Mouse (Mus musculus) lung, embryonic 16.5 days (tissue): ENCODE results near the gene Grid2. TPM values are rescaled to one million over a fixed set of nuclear protein-coding genes. Genes with fewer than 3 reads are reported as not detected.

Source experiments
- ATAC-seq: fragments of 200-750 bp; cut with Nextera tagmentation; 2 replicates; pipeline ENCODE4 v1.8.0; 2017; ENCODE audit warnings: low read depth, mild to moderate bottlenecking, moderate library complexity
- H3K27ac ChIP-seq: fragments of 300-500 bp; sonication (generic); 2 replicates; pipeline ENCODE4 v1.5.1; 2014; ENCODE audit warnings: mild to moderate bottlenecking, control low read depth, low read length
- H3K27me3 ChIP-seq: fragments of 300-500 bp; sonication (generic); 2 replicates; pipeline ENCODE4 v1.6.1; 2014; ENCODE audit warnings: low read depth, low read length, mixed read lengths; ENCODE audit not compliant: control insufficient read depth, insufficient read depth
- H3K36me3 ChIP-seq: fragments of 300-500 bp; sonication (generic); 2 replicates; pipeline ENCODE4 v1.6.1; 2014; ENCODE audit warnings: low read length; ENCODE audit not compliant: control insufficient read depth, insufficient read depth
- H3K4me1 ChIP-seq: fragments of 300-500 bp; sonication (generic); replicated peaks from 2 replicates; pipeline ENCODE4 v1.6.1; 2014; ENCODE audit warnings: low read length, mixed read lengths; ENCODE audit not compliant: control insufficient read depth, insufficient read depth
- H3K4me2 ChIP-seq: fragments of 300-500 bp; sonication (generic); 2 replicates; pipeline ENCODE4 v1.6.1; 2014; ENCODE audit warnings: low read depth, low read length, control low read depth
- H3K4me3 ChIP-seq: fragments of 300-500 bp; sonication (generic); 2 replicates; pipeline ENCODE4 v1.5.1; 2014; ENCODE audit warnings: mild to moderate bottlenecking, low read length, control low read depth
- H3K9ac ChIP-seq: fragments of 300-500 bp; sonication (generic); 2 replicates; pipeline ENCODE4 v1.6.1; 2014; ENCODE audit warnings: low read length, control low read depth
- H3K9me3 ChIP-seq: fragments of 300-500 bp; sonication (generic); 2 replicates; pipeline ENCODE4 v1.6.1; 2016; ENCODE audit warnings: low read length; ENCODE audit not compliant: control insufficient read depth
- WGBS: fragments of 180-500 bp; shearing (Covaris S2); extraction: QIAGEN DNeasy Blood & Tissue Kit; methylation state at CpG from one replicate; pipeline ENCODE4 v1.1.7; 2014; 5-methylcytosine and 5-hydroxymethylcytosine counted together
- polyA plus RNA-seq: library from polyadenylated mRNA; unstranded; fragments of >200 nt; fragmentation: Nextera tagmentation; extraction: Ambion mirVana; gene quantifications from 2 replicates; pipeline ENCODE4 v1.2.1, GENCODE M21; 2015

Grid2 gene
- polyA plus RNA-seq, 1 experiment from 2014 or later: 1.1 TPM

GRCm38 (mm10) chr6:63381061-63381611 is 125.5 kb downstream of the Grid2 start:
- Histone ChIP-seq H3K27me3 (no peaks in the 10 kb centered on the region), H3K36me3 (no peaks in the 10 kb centered on the region), H3K4me3 (no peak overlapping the region), H3K27ac (no peak overlapping the region), H3K9me3 (no peaks in the 10 kb centered on the region), H3K4me1 (no peaks in the 10 kb centered on the region), H3K9ac (no peak overlapping the region), H3K4me2 (no peak overlapping the region)
- ATAC-seq: no peak
- WGBS: 78% methylated on average over 1 of the region's 1 CpGs

- H3K36me3 ChIP-seq: no peaks in the 10 kb centered on the region
- H3K27ac ChIP-seq: no peak overlapping the region
- WGBS: 79% methylated on average over 3 of the region's 3 CpGs
- no peaks in the 10 kb centered on the region for H3K4me1 ChIP-seq
- no peaks in the 10 kb centered on the region for H3K27me3 ChIP-seq
- H3K9me3 ChIP-seq: no peaks in the 10 kb centered on the region
- no peak overlapping the region for H3K4me3 ChIP-seq
- ATAC-seq: no peak
- H3K4me2 ChIP-seq: no peak overlapping the region
- H3K9ac ChIP-seq: no peak overlapping the region
These were observed 146.0 kb downstream of the Grid2 start for GRCm38 (mm10) chr6:63401698-63402097.

GRCm38 (mm10) chr6:63417534-63417933 is 161.9 kb downstream of the Grid2 start:
- Histone ChIP-seq H3K9me3 (no peaks in the 10 kb centered on the region), H3K4me1 (no peaks in the 10 kb centered on the region), H3K36me3 (no peaks in the 10 kb centered on the region), H3K27ac (no peak overlapping the region), H3K27me3 (no peaks in the 10 kb centered on the region), H3K9ac (no peak overlapping the region), H3K4me2 (no peak overlapping the region), H3K4me3 (no peak overlapping the region)
- WGBS: 80% methylated on average over 1 of the region's 1 CpGs
- ATAC-seq: no peak

GRCm38 (mm10) chr6:63432751-63433150 is 177.1 kb downstream of the Grid2 start:
- Histone ChIP-seq H3K4me1 (no peaks in the 10 kb centered on the region), H3K27me3 (no peaks in the 10 kb centered on the region), H3K27ac (no peak overlapping the region), H3K4me2 (no peak overlapping the region), H3K4me3 (no peak overlapping the region), H3K36me3 (no peaks in the 10 kb centered on the region), H3K9me3 (no peaks in the 10 kb centered on the region), H3K9ac (no peak overlapping the region)
- 79% methylated on average over 2 of the region's 2 CpGs for WGBS
- ATAC-seq: no peak

- no peak overlapping the region for H3K9ac ChIP-seq
- ATAC-seq: peak; percentile 56; the same call in 1 of the 2 replicates
- H3K27me3 ChIP-seq: no peaks in the 10 kb centered on the region
- 60% methylated on average over 2 of the region's 2 CpGs for WGBS
- H3K36me3 ChIP-seq: no peaks in the 10 kb centered on the region
- H3K4me1 ChIP-seq: no peaks in the 10 kb centered on the region
- no peak overlapping the region for H3K4me2 ChIP-seq
- no peak overlapping the region for H3K4me3 ChIP-seq
- H3K27ac ChIP-seq: peak overlapping the region; percentile 7; the same call in 1 of the 2 replicates
- no peaks in the 10 kb centered on the region for H3K9me3 ChIP-seq
These were observed 192.5 kb downstream of the Grid2 start for GRCm38 (mm10) chr6:63448175-63448574.

GRCm38 (mm10) chr6:63482141-63482540 is 226.5 kb downstream of the Grid2 start:
- Histone ChIP-seq H3K9ac (no peak overlapping the region), H3K9me3 (no peaks in the 10 kb centered on the region), H3K36me3 (no peaks in the 10 kb centered on the region), H3K4me1 (no peaks in the 10 kb centered on the region), H3K27me3 (no peaks in the 10 kb centered on the region), H3K27ac (no peak overlapping the region), H3K4me2 (no peak overlapping the region), H3K4me3 (no peak overlapping the region)
- WGBS: 48% methylated on average over 1 of the region's 1 CpGs
- ATAC-seq: no peak

- H3K4me1 ChIP-seq: no peaks in the 10 kb centered on the region
- 78% methylated on average over 1 of the region's 1 CpGs for WGBS
These were observed 259.3 kb downstream of the Grid2 start for GRCm38 (mm10) chr6:63515016-63515415.

GRCm38 (mm10) chr6:63515957-63516356 is 260.3 kb downstream of the Grid2 start:
- ATAC-seq: no peak
- WGBS: 71% methylated on average over 6 of the region's 6 CpGs

More at GRCm38 (mm10) chr6:63515016-63515415, 259.3 kb downstream of the Grid2 start:
- Histone ChIP-seq H3K9me3 (no peaks in the 10 kb centered on the region), H3K9ac (no peak overlapping the region), H3K4me3 (no peak overlapping the region), H3K4me2 (no peak overlapping the region), H3K27ac (no peak overlapping the region), H3K36me3 (no peaks in the 10 kb centered on the region), H3K27me3 (no peaks in the 10 kb centered on the region)
- ATAC-seq: no peak

GRCm38 (mm10) chr6:63531751-63532150 is 276.1 kb downstream of the Grid2 start:
- Histone ChIP-seq H3K4me3 (no peak overlapping the region), H3K27ac (no peak overlapping the region), H3K4me1 (no peaks in the 10 kb centered on the region), H3K4me2 (no peak overlapping the region), H3K9me3 (no peaks in the 10 kb centered on the region), H3K9ac (no peak overlapping the region), H3K27me3 (no peaks in the 10 kb centered on the region), H3K36me3 (no peaks in the 10 kb centered on the region)
- 61% methylated on average over 2 of the region's 2 CpGs for WGBS
- no peak for ATAC-seq

More at GRCm38 (mm10) chr6:63515957-63516356, 260.3 kb downstream of the Grid2 start:
- H3K4me1 ChIP-seq: no peaks in the 10 kb centered on the region
- no peaks in the 10 kb centered on the region for H3K27me3 ChIP-seq
- H3K36me3 ChIP-seq: no peaks in the 10 kb centered on the region
- no peak overlapping the region for H3K27ac ChIP-seq
- H3K9ac ChIP-seq: no peak overlapping the region
- no peak overlapping the region for H3K4me2 ChIP-seq
- no peak overlapping the region for H3K4me3 ChIP-seq
- H3K9me3 ChIP-seq: no peaks in the 10 kb centered on the region

GRCm38 (mm10) chr6:63532901-63533300 is 277.2 kb downstream of the Grid2 start:
- ATAC-seq: no peak
- Histone ChIP-seq H3K4me1 (no peaks in the 10 kb centered on the region), H3K9me3 (no peaks in the 10 kb centered on the region), H3K4me3 (no peak overlapping the region), H3K36me3 (no peaks in the 10 kb centered on the region), H3K9ac (no peak overlapping the region), H3K27me3 (no peaks in the 10 kb centered on the region), H3K27ac (no peak overlapping the region), H3K4me2 (no peak overlapping the region)
